Mouse (Mus musculus) ovary, postnatal 10 days (tissue): ENCODE data around the gene Cib1.

ENCODE experiments used
- DNase-seq: peaks from one replicate; pipeline ENCODE4 v3.0.0; 2022; ENCODE audit warnings: low spot score

Gene Cib1

DNA sequence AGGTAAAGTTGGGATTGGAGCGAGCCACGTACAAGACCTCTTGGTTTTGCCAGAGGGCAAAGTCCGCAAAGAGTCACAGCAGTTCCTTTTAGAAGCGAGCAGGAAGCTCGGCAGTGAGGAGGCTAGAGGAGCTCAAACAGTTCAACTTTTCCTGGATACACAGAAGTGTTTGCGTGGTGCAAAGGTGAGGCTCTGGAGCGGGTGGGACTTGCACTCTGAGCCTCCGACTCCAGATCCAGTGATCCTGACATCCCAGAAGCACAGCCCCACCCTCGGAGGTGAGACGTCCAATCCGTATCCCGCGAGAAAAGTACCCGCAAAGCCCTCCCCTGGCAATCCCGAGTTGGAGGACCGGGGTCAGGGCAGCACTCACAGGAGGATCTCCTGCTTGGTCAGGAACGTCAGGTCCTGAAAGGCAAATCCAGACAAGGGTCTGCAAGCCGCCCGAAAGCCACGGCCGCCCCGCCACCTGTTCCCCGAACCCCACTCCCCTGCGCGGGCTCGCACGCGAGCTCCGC, 583 bp downstream of the Cib1 start:
- no peak for DNase-seq

DNA sequence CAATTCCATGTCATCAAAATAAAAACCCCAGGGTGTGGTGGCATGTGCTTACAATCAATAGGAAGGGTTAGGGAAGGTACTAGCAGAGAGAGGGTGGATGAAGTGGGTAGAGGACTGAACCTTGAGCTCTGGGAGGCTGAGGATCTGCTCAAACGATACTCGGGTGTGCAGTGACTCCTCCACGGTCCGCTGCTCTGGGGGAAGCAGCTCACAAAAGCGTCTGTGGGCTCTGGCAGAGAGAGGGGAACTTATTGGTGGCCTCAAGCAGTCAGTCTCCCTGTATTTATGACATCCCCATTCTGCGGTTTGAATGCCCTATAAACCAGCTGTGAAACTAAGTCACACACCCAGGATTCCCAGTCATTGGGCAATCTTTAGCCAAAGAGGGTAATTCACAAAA, 2.4 kb downstream of the Cib1 start:
- DNase-seq, result no peak

DNA sequence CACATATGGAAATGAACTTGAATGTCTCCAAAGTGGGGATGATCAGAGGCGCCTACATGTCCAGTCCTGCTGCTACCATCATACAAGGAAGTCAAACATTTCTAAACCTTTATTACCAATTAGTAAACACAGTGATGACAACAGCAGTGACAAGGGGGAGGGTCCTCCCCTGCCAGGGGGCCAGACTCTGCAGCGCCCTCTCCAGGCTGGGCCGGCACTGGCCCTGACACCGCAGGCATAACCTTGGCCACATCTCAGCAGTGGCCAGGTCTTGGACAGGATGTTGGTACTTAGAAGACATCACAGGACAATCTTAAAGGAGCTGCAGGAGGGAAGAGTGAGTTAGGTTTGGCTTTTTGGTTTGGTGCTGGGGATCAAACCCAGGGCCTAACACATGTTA, 5.5 kb downstream of the Cib1 start:
- DNase-seq, result no peak

DNA sequence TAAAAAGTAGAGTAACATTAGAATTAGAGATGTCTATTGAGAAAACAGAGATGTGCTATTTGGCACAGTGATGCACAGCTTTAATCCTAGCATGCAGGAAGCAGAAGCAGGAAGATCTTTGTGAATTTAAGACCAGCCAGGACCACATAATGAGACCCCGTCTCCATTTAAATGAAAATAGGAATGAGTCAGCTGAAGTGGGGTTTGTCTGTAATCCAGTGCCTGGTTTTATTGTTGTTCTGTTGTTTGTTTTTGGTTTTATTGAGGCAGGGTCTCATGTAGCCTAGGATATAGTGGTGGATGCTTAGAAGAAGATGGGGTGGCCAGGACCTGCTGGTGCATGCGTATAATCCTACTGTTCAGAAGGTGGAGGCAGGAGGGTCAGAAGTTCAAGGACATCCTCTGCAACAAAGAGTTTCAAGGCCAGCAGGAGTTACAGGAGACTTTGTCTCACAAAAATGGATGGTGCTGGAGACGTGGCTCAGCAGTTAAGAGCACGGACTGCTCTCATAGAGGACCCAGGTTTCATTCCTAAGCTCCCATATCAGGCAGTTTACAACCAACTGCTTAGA, 11.3 kb downstream of the Cib1 start:
- DNase-seq, result no peak

DNA sequence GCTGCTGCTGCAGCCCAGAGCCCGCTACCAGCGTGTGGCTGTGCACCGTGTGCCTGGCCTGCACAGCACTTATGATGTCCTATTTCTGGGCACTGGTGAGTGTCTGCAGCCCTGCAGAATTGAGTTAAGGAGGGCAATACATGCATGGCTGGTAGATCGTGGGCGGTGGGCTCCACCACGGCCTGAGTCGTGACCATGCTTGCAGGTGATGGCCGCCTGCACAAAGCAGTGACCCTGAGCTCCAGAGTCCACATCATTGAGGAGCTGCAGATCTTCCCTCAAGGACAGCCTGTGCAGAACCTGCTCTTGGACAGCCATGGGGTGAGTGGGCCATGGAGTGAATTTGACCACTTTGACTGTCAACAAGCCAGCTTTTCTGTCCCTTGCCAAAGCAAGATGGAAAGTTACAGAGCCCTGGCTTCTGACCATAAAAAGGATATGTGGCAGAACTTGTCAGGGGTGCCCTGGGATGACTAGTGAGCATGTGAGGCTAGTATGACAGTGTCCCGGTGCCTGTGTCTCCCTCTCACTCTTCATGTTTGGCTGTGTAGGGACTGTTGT, 12.3 kb downstream of the Cib1 start:
- no peak for DNase-seq

DNA sequence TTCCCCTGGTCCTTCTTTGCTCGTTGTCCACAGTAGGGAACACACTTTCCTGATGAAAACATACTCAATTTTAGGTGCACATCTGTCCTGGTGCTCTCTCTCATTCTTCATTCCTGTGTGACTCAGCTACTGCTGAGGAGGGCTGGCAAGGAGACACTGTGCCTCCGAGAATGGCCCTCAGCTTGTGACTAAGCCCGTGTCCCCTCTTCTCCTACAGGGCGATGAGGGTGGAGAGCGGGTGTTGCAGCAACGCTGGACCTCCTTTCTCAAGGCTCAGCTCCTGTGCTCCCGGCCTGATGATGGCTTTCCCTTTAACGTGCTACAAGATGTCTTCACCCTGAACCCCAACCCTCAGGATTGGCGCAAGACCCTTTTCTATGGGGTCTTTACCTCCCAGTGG, 13.9 kb downstream of the Cib1 start:
- DNase-seq, result no peak

DNA sequence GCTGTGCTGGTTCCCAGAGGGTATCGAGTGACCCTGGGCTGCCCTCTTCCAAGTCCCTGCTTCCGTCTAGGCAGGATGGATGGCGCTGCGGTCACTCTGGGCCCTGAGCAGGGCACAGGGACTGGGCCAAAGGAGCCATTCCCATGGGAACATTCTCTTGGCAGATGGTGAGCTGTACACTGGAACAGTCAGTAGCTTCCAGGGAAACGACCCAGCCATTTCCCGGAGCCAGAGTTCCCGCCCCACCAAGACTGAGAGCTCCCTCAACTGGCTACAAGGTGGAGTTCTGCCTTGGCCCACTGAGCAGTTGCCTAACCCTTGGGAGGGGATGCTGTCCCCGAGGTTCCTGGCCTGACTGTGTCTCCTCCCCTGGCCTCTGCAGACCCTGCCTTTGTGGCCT, 16.0 kb downstream of the Cib1 start:
- DNase-seq, result no peak

DNA sequence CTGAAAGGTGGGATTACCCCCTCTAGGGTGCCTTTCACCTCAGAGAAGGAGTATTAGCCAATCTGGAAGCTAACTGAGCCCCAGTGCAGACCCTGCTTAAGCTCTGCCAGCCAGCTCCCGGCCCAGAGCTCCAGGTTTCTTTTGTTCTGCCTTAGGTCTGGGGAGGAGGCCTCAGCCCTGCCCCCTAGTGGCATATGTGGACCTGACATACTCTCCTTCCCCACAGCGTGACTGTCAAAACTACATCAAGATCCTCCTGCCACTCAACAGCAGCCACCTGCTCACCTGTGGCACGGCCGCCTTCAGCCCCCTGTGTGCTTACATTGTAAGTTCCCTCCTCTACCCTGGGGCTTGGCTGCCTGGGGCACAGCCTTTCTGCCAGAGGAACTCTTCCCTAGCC, 17.2 kb downstream of the Cib1 start:
- DNase-seq, result peak; percentile 52

DNA sequence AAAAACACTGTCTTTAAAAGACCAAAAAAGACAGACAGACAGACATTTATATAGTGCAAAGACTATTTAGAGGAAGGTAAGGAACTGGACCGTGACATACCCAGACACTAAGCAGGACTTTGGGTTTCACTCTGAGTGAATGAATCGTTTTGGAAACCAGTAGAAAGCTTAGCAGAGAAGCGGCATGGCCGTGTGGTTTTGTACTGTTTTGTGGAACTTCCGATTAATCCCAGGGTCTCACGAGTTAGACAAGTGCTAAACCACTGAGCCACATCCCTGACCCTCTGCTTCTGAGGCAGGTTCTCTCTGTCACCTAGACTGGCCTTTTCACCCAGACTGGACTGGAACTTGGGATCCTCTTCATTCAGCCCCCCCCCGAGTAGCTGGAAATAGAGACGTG, 18.2 kb downstream of the Cib1 start:
- no peak for DNase-seq

DNA sequence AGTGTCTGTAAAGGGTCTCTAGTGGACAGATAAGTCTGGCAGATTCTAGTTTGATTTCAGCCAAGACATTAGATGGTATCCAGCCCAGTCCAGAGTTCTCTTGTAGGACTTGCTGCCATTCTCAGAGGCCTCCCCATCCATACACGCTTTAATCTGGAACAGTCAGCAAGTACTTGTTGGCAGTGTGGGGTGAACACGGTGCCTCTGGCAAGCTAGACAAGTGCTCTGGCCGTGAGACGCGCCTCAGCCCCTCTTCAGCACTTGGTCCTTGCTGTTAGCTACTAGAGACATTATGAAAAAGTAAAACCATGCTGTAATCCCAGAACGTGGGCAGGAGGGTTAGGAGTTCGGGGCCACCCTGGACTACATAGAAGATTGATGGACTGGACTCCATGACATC, 19.0 kb downstream of the Cib1 start:
- DNase-seq, result no peak

DNA sequence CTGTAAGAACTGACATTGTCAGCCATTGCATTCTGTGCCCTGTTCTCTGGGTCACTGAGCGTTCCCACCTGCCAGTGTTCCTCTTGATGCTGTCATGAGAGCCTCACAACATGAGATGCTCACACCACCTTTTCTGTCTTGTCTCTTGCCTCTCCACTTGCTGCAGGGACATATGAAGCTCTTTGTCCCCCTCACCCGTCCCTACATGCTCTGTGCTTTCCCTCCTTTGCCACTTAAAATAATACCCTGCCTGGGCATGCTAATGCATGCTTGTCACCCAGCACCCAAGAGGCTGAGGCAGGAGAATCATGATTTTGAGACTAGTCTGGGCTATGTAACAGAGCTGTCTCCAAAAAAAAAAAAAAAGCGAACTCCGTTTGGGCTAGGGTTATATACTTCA, 21.6 kb downstream of the Cib1 start:
- no peak for DNase-seq

DNA sequence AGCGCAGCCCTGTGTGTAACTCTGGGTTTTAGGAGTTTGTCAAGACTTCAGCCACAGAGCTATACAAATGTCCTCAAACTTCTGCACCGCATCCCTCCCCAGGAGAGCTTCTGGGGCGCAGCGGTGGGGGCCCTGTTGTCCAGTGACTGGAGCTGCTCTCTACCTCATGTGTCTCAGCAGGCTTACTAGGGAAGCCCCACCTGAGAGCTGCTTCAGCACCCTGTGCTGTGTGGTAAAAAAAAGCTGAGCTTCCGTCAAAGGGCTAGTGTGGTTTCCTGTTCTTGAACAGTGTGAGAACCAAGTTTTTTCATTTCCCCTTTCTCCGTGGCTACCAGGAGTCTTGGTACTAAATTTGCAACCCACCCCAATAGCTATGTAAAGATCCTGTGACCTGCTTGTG, 22.9 kb downstream of the Cib1 start:
- DNase-seq, result no peak

DNA sequence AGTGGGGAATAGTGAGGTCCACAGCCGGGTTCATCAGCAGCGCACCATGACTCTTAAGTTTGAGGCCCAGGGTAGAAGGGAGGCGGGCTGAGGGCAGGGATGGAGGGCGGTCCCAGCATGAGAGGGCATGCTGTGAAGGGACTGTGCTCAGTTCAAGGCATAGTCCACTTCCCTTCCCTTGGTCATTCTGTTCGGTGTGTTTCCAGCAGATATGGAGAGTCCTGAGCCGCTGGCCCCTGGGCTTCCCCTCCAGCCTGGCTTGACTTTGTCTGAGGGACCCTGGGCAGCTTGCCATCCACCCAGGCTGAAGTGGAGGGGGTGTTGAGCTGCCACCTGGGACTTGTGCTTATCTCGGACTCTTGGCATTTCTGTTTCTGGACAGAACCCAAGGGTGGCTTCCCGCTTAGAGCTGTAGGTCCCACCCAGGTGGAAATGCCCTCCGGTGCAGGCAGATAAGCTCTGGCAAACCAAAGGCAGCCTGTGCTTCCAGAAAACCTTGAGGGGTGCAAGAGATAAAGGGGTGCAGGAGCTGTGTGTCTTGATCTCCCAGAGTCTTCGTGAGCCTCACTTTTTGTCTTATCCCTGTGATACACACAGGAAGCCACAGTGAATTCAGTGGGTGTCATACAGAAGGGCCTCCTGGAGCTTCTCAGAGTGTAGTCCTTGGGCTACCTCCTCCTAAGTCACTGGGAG, 23.7 kb downstream of the Cib1 start:
- DNase-seq, result no peak

DNA sequence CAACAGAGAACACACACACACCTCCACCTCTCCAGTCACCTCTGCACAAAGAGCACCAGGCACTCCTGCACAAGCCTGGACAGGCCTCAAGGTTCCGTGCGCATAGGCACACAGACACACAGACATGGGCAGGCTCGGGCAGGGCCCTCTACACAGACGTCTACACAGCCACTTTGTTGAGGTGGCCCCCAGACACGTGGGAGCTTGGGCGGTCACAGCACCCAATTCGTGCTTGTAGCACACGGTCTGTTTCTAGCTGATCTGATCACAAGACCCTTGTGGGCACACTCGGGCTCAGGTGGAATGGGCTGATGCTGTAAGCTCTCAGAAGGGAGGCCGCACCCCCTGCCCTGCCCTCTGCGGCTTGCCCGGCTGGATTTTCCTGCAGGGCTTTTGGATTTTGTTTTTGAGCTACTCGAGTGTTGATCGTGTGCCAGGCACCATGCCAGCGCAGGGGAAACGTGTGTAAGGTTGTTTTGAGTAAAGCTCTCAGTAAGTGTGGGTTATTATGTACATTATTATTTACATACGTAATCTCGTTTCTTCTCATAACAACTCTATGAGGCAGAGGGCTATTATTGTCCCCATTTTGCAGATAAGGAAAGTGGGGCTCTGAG, 24.5 kb downstream of the Cib1 start:
- no peak for DNase-seq

DNA sequence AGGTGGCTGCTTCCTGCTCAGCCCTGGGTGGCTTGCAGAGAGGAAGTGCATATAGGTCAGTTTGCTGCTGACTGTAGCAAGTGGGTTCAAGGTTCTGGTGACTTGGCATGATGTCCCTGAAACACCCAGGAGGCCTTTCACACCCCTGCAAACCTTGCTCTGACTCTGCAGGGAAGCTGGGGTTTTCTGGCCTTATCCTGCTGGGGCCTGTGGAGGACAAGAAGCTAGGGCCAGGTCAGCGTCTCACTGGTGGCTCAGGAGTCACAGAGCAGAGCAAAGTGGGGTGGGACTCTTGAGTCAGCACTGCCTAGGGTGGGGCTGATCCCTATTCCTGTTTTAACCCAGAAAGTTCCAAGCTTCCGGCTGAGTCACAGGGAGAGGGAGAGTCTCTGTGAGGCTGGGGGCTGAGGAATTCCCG, 25.3 kb downstream of the Cib1 start:
- DNase-seq, result no peak

DNA sequence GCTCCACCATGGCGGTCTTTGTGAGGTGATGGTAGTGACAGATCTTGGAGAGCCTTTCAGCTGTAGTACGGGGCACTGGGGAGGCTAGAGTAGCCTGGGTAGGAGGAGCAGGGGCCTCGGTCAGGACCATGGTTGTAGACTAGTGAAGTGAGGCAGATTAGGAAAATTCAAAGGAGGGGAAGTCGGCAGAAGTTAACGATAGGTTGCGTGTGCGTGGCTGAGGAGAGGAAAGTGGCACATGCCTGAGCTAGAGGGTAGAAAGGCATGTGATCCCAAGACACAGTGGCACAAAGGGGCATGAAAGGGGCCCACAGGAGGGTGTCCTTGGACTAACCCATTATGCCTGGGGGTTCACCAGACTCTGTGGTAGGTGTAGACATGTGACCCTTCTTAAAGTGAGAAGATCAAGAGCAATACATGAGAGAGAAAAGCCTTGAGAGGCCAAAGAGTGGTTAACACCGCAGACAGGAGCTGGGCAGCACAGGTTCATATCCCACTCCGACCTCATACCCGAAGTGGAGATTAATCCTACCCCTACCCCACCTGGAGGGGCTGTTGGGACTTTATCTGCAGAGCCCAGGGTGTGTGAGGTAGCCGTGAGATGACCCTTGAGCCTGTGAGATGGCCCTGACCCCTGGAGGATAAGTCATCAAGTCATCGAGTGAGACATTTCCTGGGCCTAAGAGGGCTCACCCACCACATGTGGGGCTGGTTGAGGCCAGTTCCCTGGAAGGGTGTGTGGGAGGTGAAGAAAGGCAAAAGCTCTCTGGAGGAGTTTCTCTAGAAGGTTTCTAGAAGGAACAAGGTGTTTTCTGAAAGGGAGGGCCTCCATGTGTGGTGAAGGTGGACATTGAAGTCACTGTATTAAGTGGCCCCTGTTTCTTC, 26.7 kb downstream of the Cib1 start:
- DNase-seq, result no peak

DNA sequence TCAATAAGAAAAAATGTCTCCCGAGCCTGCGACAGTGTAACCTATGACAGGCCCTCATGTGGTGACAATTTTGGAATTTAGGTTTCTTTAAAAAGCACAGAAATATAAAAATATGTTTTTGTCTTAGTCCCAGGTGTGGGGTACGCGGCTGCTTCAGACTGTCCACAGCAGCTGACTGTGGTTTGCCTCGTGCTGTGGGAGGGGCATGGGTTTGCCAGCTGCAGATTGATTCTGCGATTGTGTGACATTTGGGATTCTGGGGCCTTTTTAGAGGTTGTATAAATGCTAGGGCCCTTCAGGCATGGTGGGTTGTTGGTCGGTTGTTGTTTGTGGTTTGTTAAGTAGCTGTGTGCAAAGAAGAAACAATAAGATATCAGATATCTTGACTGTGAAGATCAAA, 27.7 kb downstream of the Cib1 start:
- no peak for DNase-seq

DNA sequence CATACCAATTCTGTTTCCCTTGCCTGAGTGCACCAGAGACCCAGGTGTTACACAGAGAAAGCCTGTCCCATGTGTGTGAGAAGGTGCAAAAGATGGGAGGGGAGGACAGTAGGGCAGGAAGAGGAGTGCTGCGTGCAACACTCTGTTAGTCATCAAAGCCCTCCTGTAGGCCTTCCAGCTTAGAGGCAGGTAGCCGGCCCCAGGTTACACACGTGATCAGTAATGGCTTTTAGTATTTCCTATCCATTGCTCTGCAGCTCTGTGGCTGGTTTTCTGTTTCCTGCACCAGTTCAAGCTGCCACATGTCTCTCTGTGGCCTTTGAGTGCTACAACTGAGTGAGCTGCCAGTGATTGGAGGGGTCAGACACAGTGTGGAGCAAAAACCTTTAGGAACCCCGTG, 28.3 kb downstream of the Cib1 start:
- no peak for DNase-seq

DNA sequence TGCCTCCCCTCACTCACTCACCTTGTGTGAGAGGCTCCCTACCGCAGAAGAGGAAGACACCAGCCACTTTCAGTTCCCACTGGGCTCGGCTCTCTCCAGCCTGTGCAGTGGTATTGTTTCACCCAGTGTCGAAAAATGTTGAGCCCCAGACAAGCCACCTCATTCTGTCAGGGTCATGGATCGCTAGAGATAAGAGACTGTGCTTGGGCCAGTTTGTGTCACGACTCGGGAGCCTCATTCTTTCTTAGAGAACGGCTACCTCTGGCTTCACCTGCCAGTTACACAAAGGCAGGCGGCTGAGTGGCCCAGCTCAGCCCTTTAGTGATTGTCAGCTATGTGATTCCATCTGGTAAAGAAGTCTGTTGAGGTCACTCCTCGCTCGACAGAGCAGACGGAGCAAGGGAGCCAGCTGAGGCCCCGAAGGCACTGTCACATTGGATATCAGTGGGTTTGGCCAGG, 28.9 kb downstream of the Cib1 start:
- DNase-seq, result no peak

DNA sequence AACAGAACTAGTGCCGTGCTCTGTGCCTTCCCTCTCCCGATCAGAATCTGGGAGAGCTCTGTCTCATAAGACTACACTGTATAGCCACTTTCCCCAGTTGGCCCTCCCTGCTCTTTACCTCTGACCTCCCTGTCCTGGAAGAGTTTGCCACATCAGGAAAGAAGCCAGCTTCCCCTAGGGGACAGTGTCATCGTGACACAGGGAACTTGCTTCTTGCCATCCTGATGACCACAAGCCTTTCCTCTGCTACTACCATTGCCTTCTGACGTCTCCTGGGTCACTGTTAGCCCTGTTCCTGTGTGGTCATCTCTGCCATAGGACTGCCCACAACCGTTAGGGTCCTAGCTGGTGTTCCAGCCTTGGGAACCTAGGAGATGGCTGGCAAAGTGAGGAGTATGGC, 29.7 kb downstream of the Cib1 start:
- DNase-seq, result no peak

DNA sequence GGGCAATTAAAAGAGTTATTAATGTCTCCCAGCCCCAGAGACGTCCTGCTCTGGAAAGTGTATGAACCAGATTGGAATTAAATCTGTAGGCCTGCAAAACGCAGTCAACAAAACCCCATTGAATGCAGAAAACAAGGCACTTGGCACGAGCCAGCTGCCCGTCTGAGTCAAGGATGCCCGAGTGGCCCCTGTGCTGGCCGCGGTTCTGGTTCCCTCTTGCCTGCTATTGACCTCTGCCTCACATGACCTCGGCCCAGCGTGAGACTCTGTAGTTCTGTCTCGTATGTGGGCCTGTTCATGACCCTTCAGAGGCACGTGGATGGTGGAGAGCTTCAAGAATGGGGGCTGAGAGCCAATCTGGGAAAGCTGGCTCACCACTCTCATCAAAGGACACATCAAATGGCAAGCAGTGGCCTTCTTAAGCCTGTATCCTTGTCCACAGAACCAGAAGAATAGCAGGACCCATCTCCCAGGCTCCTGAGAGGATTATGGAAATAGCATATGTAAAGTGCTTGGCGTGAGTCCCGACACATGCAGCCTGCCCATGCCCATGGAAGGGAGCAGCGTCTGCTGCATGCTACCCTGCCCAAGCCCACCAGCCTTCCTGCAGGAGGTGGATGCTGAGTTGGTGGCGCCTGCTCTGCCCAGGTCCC, 30.6 kb downstream of the Cib1 start:
- no peak for DNase-seq
